Mouse (Mus musculus): Measurements from ENCODE around the gene Esp6.

- no peak for TF ChIP-seq CTCF (IDR thresholded peaks at IDR 0.05)
- TF ChIP-seq EP300 (IDR thresholded peaks at IDR 0.05): no peak
These were observed 30.2 kb upstream of the Esp6 start for GRCm38 (mm10) chr17:40531147-40531546.
